Mouse (Mus musculus): ENCODE measurements around the gene E130114P18Rik. TPM values are rescaled to one million over a fixed set of nuclear protein-coding genes. Genes with fewer than 3 reads are reported as not detected.

Gene E130114P18Rik
- total RNA-seq, 2 experiments from 2014 or later = 1.4 TPM

GRCm38 (mm10) chr4:97528517-97528916 is 249.4 kb downstream of the E130114P18Rik start:
- DNase-seq = no peak

Other genes starting within 250 kb of the E130114P18Rik start
- gene Nfia, start 5.3 kb downstream of the E130114P18Rik start, total RNA-seq (2021) = 100 to 1,000 TPM; 111 to 124 TPM